Mouse (Mus musculus): ENCODE results near the gene Gm17660. TPM values are rescaled to one million over a fixed set of nuclear protein-coding genes. Genes with fewer than 3 reads are reported as not detected.

Gm17660 gene
- polyA plus RNA-seq, 1 experiment: not detected

GRCm38 (mm10) chr5:104021597-104022378 lies 55.6 kb downstream of the Gm17660 start, which contains the start of gene Hsd17b11:
Gene Hsd17b11, minus strand, starts transcription at chr5:104021919.
- WGBS: 2% methylated on average over 31 of the region's 31 CpGs
- H3K4me3 ChIP-seq (replicated peaks; ENCODE audit: insufficient read depth, low read depth, low read length): peak within 1 kb of the TSS; percentile 87
- peak within 1 kb of the TSS; percentile 32 for H3K27ac ChIP-seq (ENCODE audit: insufficient read depth, low read length)
- TF ChIP-seq CTCF (IDR thresholded peaks at IDR 0.05; ENCODE audit: borderline replicate concordance, insufficient read depth, low read depth, low read length) (no peak), POLR2A (IDR thresholded peaks at IDR 0.05; ENCODE audit: borderline replicate concordance, insufficient read depth, low read length) (peak; percentile 41; the same call in 1 of the 2 replicates)
- no peaks in the 10 kb centered on the region for H3K27me3 ChIP-seq (ENCODE audit: control insufficient read depth, insufficient read depth, low read length)
- peak; percentile 72 for DNase-seq
- no peaks in the 10 kb centered on the region; the same call in 1 of the 2 replicates for H3K4me1 ChIP-seq (ENCODE audit: control insufficient read depth, insufficient read depth, low read length)

Other genes with a start within 250 kb of the Gm17660 start
- 29.1 and 29.6 TPM in 2 replicates for gene Klhl8, start 166.3 kb downstream of the Gm17660 start, polyA plus RNA-seq (2012; rRNA removed)
- gene Hsd17b13, start 100.2 kb downstream of the Gm17660 start, polyA plus RNA-seq (2012; rRNA removed): not detected in 2 replicates
- gene Hsd17b11, start 55.7 kb downstream of the Gm17660 start, polyA plus RNA-seq (2012; rRNA removed): 27.7 and 29.2 TPM in 2 replicates
- 73.8 and 78.5 TPM in 2 replicates for gene Nudt9, start 31.3 kb downstream of the Gm17660 start, polyA plus RNA-seq (2012; rRNA removed)
- 1,650 and 1,724 TPM in 2 replicates for gene Sparcl1, start 36.1 kb upstream of the Gm17660 start, polyA plus RNA-seq (2012; rRNA removed)
- 0.05 and 0.07 TPM in 2 replicates for gene Dspp, start 93.1 kb upstream of the Gm17660 start, polyA plus RNA-seq (2012; rRNA removed)
- gene Dmp1, start 125.0 kb upstream of the Gm17660 start, polyA plus RNA-seq (2012; rRNA removed): 6.1 and 8.2 TPM in 2 replicates
- 0.05 and 0.20 TPM in 2 replicates for gene Ibsp, start 221.6 kb upstream of the Gm17660 start, polyA plus RNA-seq (2012; rRNA removed)
- not detected in 2 replicates for gene Mepe, start 247.7 kb upstream of the Gm17660 start, polyA plus RNA-seq (2012; rRNA removed)